Mouse (Mus musculus): ENCODE measurements around the gene Gm4969. TPM values are rescaled to one million over a fixed set of nuclear protein-coding genes. Genes with fewer than 3 reads are reported as not detected.

The Gm4969 gene
- total and polyA plus RNA-seq, 3 experiments, result not detected

Other genes with a start within 250 kb of the Gm4969 start
- gene Pglyrp1, start 247.0 kb downstream of the Gm4969 start, total RNA-seq (2012; rRNA removed), result not detected in 2 replicates
- under 1 TPM in 1 of 2 experiments, not detected in 1; 0.33 TPM for gene Pglyrp1, start 247.0 kb downstream of the Gm4969 start, polyA plus RNA-seq (2012; ENCODE audit: insufficient read depth in 1 of 2, insufficient read length in 2 of 2, low read depth in 1 of 2, low replicate concordance in 2 of 2, missing spikeins in 1 of 2)
- 19.7 TPM in 2 replicates for gene Ccdc61, start 208.0 kb downstream of the Gm4969 start, total RNA-seq (2012; rRNA removed)
- 10 to 100 TPM in 1 of 2 experiments, not detected in 1; 69.8 TPM for gene Ccdc61, start 208.0 kb downstream of the Gm4969 start, polyA plus RNA-seq (2012; ENCODE audit: insufficient read depth in 1 of 2, insufficient read length in 2 of 2, low read depth in 1 of 2, low replicate concordance in 2 of 2, missing spikeins in 1 of 2)
- 0.03 and 0.04 TPM in 2 replicates for gene Nova2, start 192.5 kb downstream of the Gm4969 start, total RNA-seq (2012; rRNA removed)
- gene Nova2, start 192.5 kb downstream of the Gm4969 start, polyA plus RNA-seq (2012; ENCODE audit: insufficient read depth in 1 of 2, insufficient read length in 2 of 2, low read depth in 1 of 2, low replicate concordance in 2 of 2, missing spikeins in 1 of 2), result under 1 TPM in 1 of 2 experiments, not detected in 1; 0.22 TPM
- gene Nanos2, start 131.0 kb downstream of the Gm4969 start, total RNA-seq (2012; rRNA removed), result not detected in 2 replicates
- gene Nanos2, start 131.0 kb downstream of the Gm4969 start, polyA plus RNA-seq (2012; ENCODE audit: insufficient read depth in 1 of 2, insufficient read length in 2 of 2, low read depth in 1 of 2, low replicate concordance in 2 of 2, missing spikeins in 1 of 2), result not detected
- gene Mypop, start 127.1 kb downstream of the Gm4969 start, total RNA-seq (2012; rRNA removed), result 0.95 and 1.2 TPM in 2 replicates
- 1 to 10 TPM in 1 of 2 experiments, not detected in 1; 6.5 TPM for gene Mypop, start 127.1 kb downstream of the Gm4969 start, polyA plus RNA-seq (2012; ENCODE audit: insufficient read depth in 1 of 2, insufficient read length in 2 of 2, low read depth in 1 of 2, low replicate concordance in 2 of 2, missing spikeins in 1 of 2)
- 27.8 and 33.1 TPM in 2 replicates for gene Irf2bp1, start 114.3 kb downstream of the Gm4969 start, total RNA-seq (2012; rRNA removed)
- 10 to 100 TPM in 1 of 2 experiments, not detected in 1; 41.1 TPM for gene Irf2bp1, start 114.3 kb downstream of the Gm4969 start, polyA plus RNA-seq (2012; ENCODE audit: insufficient read depth in 1 of 2, insufficient read length in 2 of 2, low read depth in 1 of 2, low replicate concordance in 2 of 2, missing spikeins in 1 of 2)
- gene Foxa3, start 94.8 kb downstream of the Gm4969 start, total RNA-seq (2012; rRNA removed), result not detected in 2 replicates
- gene Foxa3, start 94.8 kb downstream of the Gm4969 start, polyA plus RNA-seq (2012; ENCODE audit: insufficient read depth in 1 of 2, insufficient read length in 2 of 2, low read depth in 1 of 2, low replicate concordance in 2 of 2, missing spikeins in 1 of 2), result not detected
- 108 and 122 TPM in 2 replicates for gene Sympk, start 94.0 kb downstream of the Gm4969 start, total RNA-seq (2012; rRNA removed)
- gene Sympk, start 94.0 kb downstream of the Gm4969 start, polyA plus RNA-seq (2012; ENCODE audit: insufficient read depth in 1 of 2, insufficient read length in 2 of 2, low read depth in 1 of 2, low replicate concordance in 2 of 2, missing spikeins in 1 of 2), result 100 to 1,000 TPM in 1 of 2 experiments, not detected in 1; 226 TPM
- gene Rsph6a, start 63.7 kb downstream of the Gm4969 start, total RNA-seq (2012; rRNA removed), result 0.16 and 0.23 TPM in 2 replicates
- under 1 TPM in 1 of 2 experiments, not detected in 1; 0.04 TPM for gene Rsph6a, start 63.7 kb downstream of the Gm4969 start, polyA plus RNA-seq (2012; ENCODE audit: insufficient read depth in 1 of 2, insufficient read length in 2 of 2, low read depth in 1 of 2, low replicate concordance in 2 of 2, missing spikeins in 1 of 2)
- gene Dmwd, start 42.1 kb downstream of the Gm4969 start, total RNA-seq (2012; rRNA removed), result 18.3 and 19.4 TPM in 2 replicates
- 10 to 100 TPM; 51.5 to 70.3 TPM for gene Dmwd, start 42.1 kb downstream of the Gm4969 start, polyA plus RNA-seq (2012; ENCODE audit: insufficient read depth in 1 of 2, insufficient read length in 2 of 2, low read depth in 1 of 2, low replicate concordance in 2 of 2, missing spikeins in 1 of 2)
- 4.1 and 5.4 TPM in 2 replicates for gene Dmpk, start 34.5 kb downstream of the Gm4969 start, total RNA-seq (2012; rRNA removed)
- gene Dmpk, start 34.5 kb downstream of the Gm4969 start, polyA plus RNA-seq (2012; ENCODE audit: insufficient read depth in 1 of 2, insufficient read length in 2 of 2, low read depth in 1 of 2, low replicate concordance in 2 of 2, missing spikeins in 1 of 2), result 10 to 100 TPM in 1 of 2 experiments, not detected in 1; 29.3 TPM
- gene Six5, start 23.8 kb downstream of the Gm4969 start, total RNA-seq (2012; rRNA removed), result 2.7 and 3.0 TPM in 2 replicates
- gene Six5, start 23.8 kb downstream of the Gm4969 start, polyA plus RNA-seq (2012; ENCODE audit: insufficient read depth in 1 of 2, insufficient read length in 2 of 2, low read depth in 1 of 2, low replicate concordance in 2 of 2, missing spikeins in 1 of 2), result 1 to 10 TPM in 1 of 2 experiments, not detected in 1; 7.7 TPM
- 11.5 and 13.7 TPM in 2 replicates for gene Fbxo46, start 1.5 kb upstream of the Gm4969 start, total RNA-seq (2012; rRNA removed)
- 10 to 100 TPM in 1 of 2 experiments, not detected in 1; 10.1 TPM for gene Fbxo46, start 1.5 kb upstream of the Gm4969 start, polyA plus RNA-seq (2012; ENCODE audit: insufficient read depth in 1 of 2, insufficient read length in 2 of 2, low read depth in 1 of 2, low replicate concordance in 2 of 2, missing spikeins in 1 of 2)
- 3.1 and 3.4 TPM in 2 replicates for gene Qpctl, start 30.9 kb upstream of the Gm4969 start, total RNA-seq (2012; rRNA removed)
- gene Qpctl, start 30.9 kb upstream of the Gm4969 start, polyA plus RNA-seq (2012; ENCODE audit: insufficient read depth in 1 of 2, insufficient read length in 2 of 2, low read depth in 1 of 2, low replicate concordance in 2 of 2, missing spikeins in 1 of 2), result 1 to 10 TPM in 1 of 2 experiments, not detected in 1; 6.5 TPM
- gene Snrpd2, start 31.4 kb upstream of the Gm4969 start, total RNA-seq (2012; rRNA removed), result 333 and 345 TPM in 2 replicates
- 100 to 1,000 TPM in 1 of 2 experiments, not detected in 1; 234 TPM for gene Snrpd2, start 31.4 kb upstream of the Gm4969 start, polyA plus RNA-seq (2012; ENCODE audit: insufficient read depth in 1 of 2, insufficient read length in 2 of 2, low read depth in 1 of 2, low replicate concordance in 2 of 2, missing spikeins in 1 of 2)
- 0.49 and 0.65 TPM in 2 replicates for gene Gipr, start 47.8 kb upstream of the Gm4969 start, total RNA-seq (2012; rRNA removed)
- 1 to 10 TPM in 1 of 2 experiments, not detected in 1; 2.1 TPM for gene Gipr, start 47.8 kb upstream of the Gm4969 start, polyA plus RNA-seq (2012; ENCODE audit: insufficient read depth in 1 of 2, insufficient read length in 2 of 2, low read depth in 1 of 2, low replicate concordance in 2 of 2, missing spikeins in 1 of 2)
- gene Eml2, start 58.1 kb upstream of the Gm4969 start, total RNA-seq (2012; rRNA removed), result 22.0 and 25.1 TPM in 2 replicates
- gene Eml2, start 58.1 kb upstream of the Gm4969 start, polyA plus RNA-seq (2012; ENCODE audit: insufficient read depth in 1 of 2, insufficient read length in 2 of 2, low read depth in 1 of 2, low replicate concordance in 2 of 2, missing spikeins in 1 of 2), result 10 to 100 TPM in 1 of 2 experiments, not detected in 1; 43.6 TPM
- gene Gpr4, start 94.2 kb upstream of the Gm4969 start, total RNA-seq (2012; rRNA removed), result 0.07 and 0.19 TPM in 2 replicates
- gene Gpr4, start 94.2 kb upstream of the Gm4969 start, polyA plus RNA-seq (2012; ENCODE audit: insufficient read depth in 1 of 2, insufficient read length in 2 of 2, low read depth in 1 of 2, low replicate concordance in 2 of 2, missing spikeins in 1 of 2), result under 1 TPM in 1 of 2 experiments, not detected in 1; 0.15 TPM
- 16.3 and 18.5 TPM in 2 replicates for gene Opa3, start 110.0 kb upstream of the Gm4969 start, total RNA-seq (2012; rRNA removed)
- 10 to 100 TPM; 37.2 to 85.4 TPM for gene Opa3, start 110.0 kb upstream of the Gm4969 start, polyA plus RNA-seq (2012; ENCODE audit: insufficient read depth in 1 of 2, insufficient read length in 2 of 2, low read depth in 1 of 2, low replicate concordance in 2 of 2, missing spikeins in 1 of 2)
- gene Vasp, start 153.4 kb upstream of the Gm4969 start, total RNA-seq (2012; rRNA removed), result 121 and 130 TPM in 2 replicates
- 100 to 1,000 TPM in 1 of 2 experiments, not detected in 1; 185 TPM for gene Vasp, start 153.4 kb upstream of the Gm4969 start, polyA plus RNA-seq (2012; ENCODE audit: insufficient read depth in 1 of 2, insufficient read length in 2 of 2, low read depth in 1 of 2, low replicate concordance in 2 of 2, missing spikeins in 1 of 2)
- not detected in 2 replicates for gene Ppm1n, start 161.7 kb upstream of the Gm4969 start, total RNA-seq (2012; rRNA removed)
- gene Ppm1n, start 161.7 kb upstream of the Gm4969 start, polyA plus RNA-seq (2012; ENCODE audit: insufficient read depth in 1 of 2, insufficient read length in 2 of 2, low read depth in 1 of 2, low replicate concordance in 2 of 2, missing spikeins in 1 of 2), result not detected
- gene Rtn2, start 164.3 kb upstream of the Gm4969 start, total RNA-seq (2012; rRNA removed), result 0.27 and 0.52 TPM in 2 replicates
- gene Rtn2, start 164.3 kb upstream of the Gm4969 start, polyA plus RNA-seq (2012; ENCODE audit: insufficient read depth in 1 of 2, insufficient read length in 2 of 2, low read depth in 1 of 2, low replicate concordance in 2 of 2, missing spikeins in 1 of 2), result 1 to 10 TPM in 1 of 2 experiments, not detected in 1; 1.4 TPM
- 0.04 and 0.10 TPM in 2 replicates for gene Fosb, start 191.7 kb upstream of the Gm4969 start, total RNA-seq (2012; rRNA removed)
- under 1 TPM in 1 of 2 experiments, not detected in 1; 0.49 TPM for gene Fosb, start 191.7 kb upstream of the Gm4969 start, polyA plus RNA-seq (2012; ENCODE audit: insufficient read depth in 1 of 2, insufficient read length in 2 of 2, low read depth in 1 of 2, low replicate concordance in 2 of 2, missing spikeins in 1 of 2)
- gene Ercc1, start 226.4 kb upstream of the Gm4969 start, total RNA-seq (2012; rRNA removed), result 22.2 and 25.9 TPM in 2 replicates
- 10 to 100 TPM in 1 of 2 experiments, not detected in 1; 37.5 TPM for gene Ercc1, start 226.4 kb upstream of the Gm4969 start, polyA plus RNA-seq (2012; ENCODE audit: insufficient read depth in 1 of 2, insufficient read length in 2 of 2, low read depth in 1 of 2, low replicate concordance in 2 of 2, missing spikeins in 1 of 2)
- gene Cd3eap, start 241.1 kb upstream of the Gm4969 start, total RNA-seq (2012; rRNA removed), result 26.2 and 43.9 TPM in 2 replicates
- 10 to 100 TPM in 1 of 2 experiments, not detected in 1; 49.8 TPM for gene Cd3eap, start 241.1 kb upstream of the Gm4969 start, polyA plus RNA-seq (2012; ENCODE audit: insufficient read depth in 1 of 2, insufficient read length in 2 of 2, low read depth in 1 of 2, low replicate concordance in 2 of 2, missing spikeins in 1 of 2)
- gene Ppp1r13l, start 241.4 kb upstream of the Gm4969 start, total RNA-seq (2012; rRNA removed), result 1.0 and 1.5 TPM in 2 replicates
- 10 to 100 TPM in 1 of 2 experiments, not detected in 1; 15.9 TPM for gene Ppp1r13l, start 241.4 kb upstream of the Gm4969 start, polyA plus RNA-seq (2012; ENCODE audit: insufficient read depth in 1 of 2, insufficient read length in 2 of 2, low read depth in 1 of 2, low replicate concordance in 2 of 2, missing spikeins in 1 of 2)